Mouse (Mus musculus) testis, adult 2 months (tissue): ENCODE results near the gene Tob1.

Experiments used
- CTCF ChIP-seq: fragments of 200-500 bp; IDR thresholded peaks from 2 replicates; pipeline ENCODE4 v1.5.1; 2012; ENCODE audit warnings: low read depth, mild to moderate bottlenecking, inconsistent platforms, low read length, moderate library complexity; ENCODE audit not compliant: control insufficient read depth, insufficient read depth, insufficient replicate concordance
- POLR2A ChIP-seq: fragments of 200-500 bp; IDR thresholded peaks from 2 replicates; pipeline ENCODE4 v1.6.1; 2012; ENCODE audit warnings: low read depth, mild to moderate bottlenecking, inconsistent platforms, low read length, moderate library complexity; ENCODE audit not compliant: control insufficient read depth

- TF ChIP-seq POLR2A (no peak), CTCF (no peak)
Observed at GRCm38 (mm10) chr11:94243422-94244180, 32.3 kb downstream of the Tob1 start.
